Mouse (Mus musculus) brain, embryonic 14.5 days (tissue): ENCODE results near the gene Milr1. TPM values are rescaled to one million over a fixed set of nuclear protein-coding genes. Genes with fewer than 3 reads are reported as not detected.
"Not testable (repeated sequence)": the region's sequence is repeated elsewhere in the genome, so short reads cannot be mapped to it uniquely, and the experiment has no call there.

ENCODE experiments used
- DNase-seq: peaks from one replicate; pipeline ENCODE4 v3.0.0-alpha.2; 2011; ENCODE audit warnings: low read depth
- CTCF ChIP-seq: fragments of 200-500 bp; IDR thresholded peaks from 2 replicates; pipeline ENCODE4 v1.5.1; 2012; ENCODE audit warnings: inconsistent platforms, mild to moderate bottlenecking, moderate library complexity, borderline replicate concordance; ENCODE audit not compliant: insufficient read depth, insufficient read length; ENCODE audit errors: extremely low read depth
- POLR2A ChIP-seq: fragments of 200-500 bp; IDR thresholded peaks from 2 replicates; pipeline ENCODE4 v1.6.1; 2012; ENCODE audit warnings: mild to moderate bottlenecking, inconsistent platforms, borderline replicate concordance; ENCODE audit not compliant: poor library complexity, insufficient read depth, insufficient read length, severe bottlenecking; ENCODE audit errors: extremely low read depth
- polyA plus RNA-seq: library from polyadenylated mRNA; depleted of rRNA; stranded (reverse); fragments of >200 nt; gene quantifications from 2 replicates; pipeline ENCODE4 v1.2.3, GENCODE M21; 2012

Milr1 gene
- polyA plus RNA-seq, 1 experiment = 0.36 TPM

GRCm38 (mm10) chr11:106741232-106741631, 9.8 kb upstream of the Milr1 start:
- peak; percentile 86 for DNase-seq
- TF ChIP-seq POLR2A = no peak

GRCm38 (mm10) chr11:106741826-106742225, 9.2 kb upstream of the Milr1 start:
- TF ChIP-seq POLR2A = no peak
- no peak for TF ChIP-seq CTCF

GRCm38 (mm10) chr11:106742388-106742841, 8.6 kb upstream of the Milr1 start:
- TF ChIP-seq CTCF = no peak
- no peak for TF ChIP-seq POLR2A
- DNase-seq = peak; percentile 73

More at GRCm38 (mm10) chr11:106741826-106742225, 9.2 kb upstream of the Milr1 start:
- DNase-seq = no peak

GRCm38 (mm10) chr11:106744949-106745348, 6.1 kb upstream of the Milr1 start:
- no peak for DNase-seq
- TF ChIP-seq CTCF = no peak; the same call in 1 of the 2 replicates
- TF ChIP-seq POLR2A = no peak

- not testable (repeated sequence) for DNase-seq
Observed at GRCm38 (mm10) chr11:106749557-106750120, 1.4 kb upstream of the Milr1 start.

- no peak for DNase-seq
- no peak for TF ChIP-seq POLR2A
- TF ChIP-seq CTCF = no peak
Observed at GRCm38 (mm10) chr11:106750121-106750751, 790 bp upstream of the Milr1 start, which contains the start of gene Pecam1. Gene Pecam1, minus strand, starts transcription at chr11:106750628.

- TF ChIP-seq CTCF = no peak
- TF ChIP-seq POLR2A = no peak
- DNase-seq = no peak
Observed at GRCm38 (mm10) chr11:106752103-106752502, 1.1 kb downstream of the Milr1 start.

- TF ChIP-seq CTCF (no peak), POLR2A (no peak)
- DNase-seq = no peak
Observed at GRCm38 (mm10) chr11:106753314-106753713, 2.3 kb downstream of the Milr1 start.

- TF ChIP-seq POLR2A (no peak), CTCF (no peak)
- no peak for DNase-seq
Observed at GRCm38 (mm10) chr11:106755583-106755982, 4.6 kb downstream of the Milr1 start.

GRCm38 (mm10) chr11:106759028-106759427, 8.0 kb downstream of the Milr1 start:
- TF ChIP-seq POLR2A (no peak), CTCF (no peak)

GRCm38 (mm10) chr11:106760511-106760910, 9.5 kb downstream of the Milr1 start:
- TF ChIP-seq POLR2A = no peak
- TF ChIP-seq CTCF = no peak

More at GRCm38 (mm10) chr11:106759028-106759427, 8.0 kb downstream of the Milr1 start:
- no peak for DNase-seq

GRCm38 (mm10) chr11:106762139-106762799, 11.2 kb downstream of the Milr1 start:
- TF ChIP-seq CTCF (no peak), POLR2A (no peak)
- DNase-seq = peak; percentile 21

More at GRCm38 (mm10) chr11:106760511-106760910, 9.5 kb downstream of the Milr1 start:
- no peak for DNase-seq

GRCm38 (mm10) chr11:106762800-106763185, 11.8 kb downstream of the Milr1 start:
- no peak for DNase-seq
- TF ChIP-seq CTCF = no peak
- no peak for TF ChIP-seq POLR2A
